Mouse (Mus musculus): Measurements from ENCODE around the gene Sost. TPM values are rescaled to one million over a fixed set of nuclear protein-coding genes. Genes with fewer than 3 reads are reported as not detected.

The Sost gene
- polyA plus RNA-seq, 1 experiment = 0.25 TPM

DNA sequence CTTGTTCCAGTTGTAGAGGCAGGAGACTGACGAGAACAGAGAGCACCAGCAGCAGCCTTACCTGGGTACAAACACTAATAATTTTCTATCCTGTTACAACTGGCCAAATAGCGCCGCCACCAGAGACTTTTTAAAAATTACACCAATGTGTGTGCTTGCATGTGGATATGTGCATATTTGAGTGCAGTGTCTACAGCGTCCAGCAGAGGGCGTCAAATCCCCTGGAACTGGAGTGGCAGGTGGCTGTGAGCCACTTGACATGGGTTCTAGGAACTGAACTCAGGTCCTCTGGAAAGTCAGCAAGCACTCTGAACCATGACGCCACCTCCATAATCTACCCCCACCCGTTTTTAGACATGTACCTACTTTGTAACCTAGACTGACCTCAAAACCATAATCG lies 37.4 kb upstream of the Sost start:
- Histone ChIP-seq H3K79me2 (ENCODE audit: control insufficient read depth, insufficient read depth) (no peaks in the 10 kb centered on the region), H3K27me3 (ENCODE audit: control insufficient read depth, insufficient read depth, insufficient read length) (peaks cover 13% of the 10 kb centered on the region), H3K4me2 (ENCODE audit: low read depth) (no peak overlapping the region), H3ac (ENCODE audit: control insufficient read depth, insufficient read length) (no peak overlapping the region), H3K36me3 (ENCODE audit: control insufficient read depth, insufficient read depth) (no peaks in the 10 kb centered on the region), H3K4me3 (no peak overlapping the region)
- TF ChIP-seq POLR2A (IDR thresholded peaks at IDR 0.05; ENCODE audit: insufficient read length, low read depth) (no peak), TCF12 (IDR thresholded peaks at IDR 0.05; ENCODE audit: insufficient read depth, poor library complexity, severe bottlenecking) (no peak), POLR2AphosphoS2 (IDR thresholded peaks at IDR 0.05; ENCODE audit: insufficient read length, low read depth) (no peak), SRF (IDR thresholded peaks at IDR 0.05; ENCODE audit: control insufficient read depth, insufficient read length, low read depth) (no peak), USF1 (IDR thresholded peaks at IDR 0.05; ENCODE audit: low read depth) (no peak), TCF3 (IDR thresholded peaks at IDR 0.05; ENCODE audit: insufficient read length, low read depth) (no peak), CEBPB (IDR thresholded peaks at IDR 0.05; ENCODE audit: insufficient read depth, poor library complexity, severe bottlenecking) (no peak), REST (IDR thresholded peaks at IDR 0.05; ENCODE audit: insufficient read depth, insufficient read length) (no peak), E2F4 (IDR thresholded peaks at IDR 0.05; ENCODE audit: insufficient read depth) (no peak), MAX (IDR thresholded peaks at IDR 0.05; ENCODE audit: low read depth) (no peak), MYOD1 (IDR thresholded peaks at IDR 0.05; ENCODE audit: control insufficient read depth in 1 of 3, insufficient read length in 2 of 3, low read depth in 2 of 3) (no peak), MYOG (IDR thresholded peaks at IDR 0.05; ENCODE audit: control insufficient read depth in 1 of 3, insufficient read depth in 1 of 3, insufficient read length in 2 of 3, low read depth in 2 of 3) (no peak)

DNA sequence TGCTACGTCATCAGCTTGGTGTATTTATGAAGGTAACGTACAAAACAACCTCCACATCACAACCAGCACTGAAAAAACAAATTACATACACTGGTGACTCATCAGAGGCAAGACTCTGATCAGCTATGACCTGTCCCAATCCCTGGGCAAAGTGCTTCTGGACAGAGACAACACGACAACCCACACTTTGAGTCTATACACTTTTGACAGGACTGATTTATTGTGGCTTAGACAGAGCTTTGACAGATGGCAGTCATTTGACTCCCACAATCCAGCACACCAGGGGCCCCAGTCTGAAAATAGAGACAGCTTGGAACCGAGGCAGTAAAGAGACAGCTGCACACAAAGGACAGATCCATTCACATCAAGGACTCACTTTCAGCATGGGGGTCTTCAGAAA lies 32.7 kb upstream of the Sost start:
- H3ac ChIP-seq (ENCODE audit: control insufficient read depth, insufficient read length) = no peak overlapping the region
- H3K36me3 ChIP-seq (ENCODE audit: control insufficient read depth, insufficient read depth) = no peaks in the 10 kb centered on the region
- H3K79me2 ChIP-seq (ENCODE audit: control insufficient read depth, insufficient read depth) = no peaks in the 10 kb centered on the region
- TF ChIP-seq POLR2A (IDR thresholded peaks at IDR 0.05; ENCODE audit: insufficient read length, low read depth) (no peak), MAX (IDR thresholded peaks at IDR 0.05; ENCODE audit: low read depth) (no peak), POLR2AphosphoS2 (IDR thresholded peaks at IDR 0.05; ENCODE audit: insufficient read length, low read depth) (no peak), TCF3 (IDR thresholded peaks at IDR 0.05; ENCODE audit: insufficient read length, low read depth) (no peak)
- H3K4me2 ChIP-seq (ENCODE audit: low read depth) = no peak overlapping the region
- peaks cover 11% of the 10 kb centered on the region for H3K27me3 ChIP-seq (ENCODE audit: control insufficient read depth, insufficient read depth, insufficient read length)
- H3K4me3 ChIP-seq = no peak overlapping the region

GRCm38 (mm10) chr11:101998258-101998657 lies 31.4 kb upstream of the Sost start:
- Histone ChIP-seq H3K4me2 (ENCODE audit: low read depth) (no peak overlapping the region), H3K27me3 (ENCODE audit: control insufficient read depth, insufficient read depth, insufficient read length) (peaks cover 18% of the 10 kb centered on the region), H3K36me3 (ENCODE audit: control insufficient read depth, insufficient read depth) (no peaks in the 10 kb centered on the region), H3K79me2 (ENCODE audit: control insufficient read depth, insufficient read depth) (no peaks in the 10 kb centered on the region), H3ac (ENCODE audit: control insufficient read depth, insufficient read length) (no peak overlapping the region), H3K4me3 (no peak overlapping the region)
- TF ChIP-seq MYOG (IDR thresholded peaks at IDR 0.05; ENCODE audit: control insufficient read depth in 1 of 3, insufficient read depth in 1 of 3, insufficient read length in 2 of 3, low read depth in 2 of 3) (no peak), POLR2AphosphoS2 (IDR thresholded peaks at IDR 0.05; ENCODE audit: insufficient read length, low read depth) (no peak), REST (IDR thresholded peaks at IDR 0.05; ENCODE audit: insufficient read depth, insufficient read length) (no peak)

GRCm38 (mm10) chr11:101995938-101996337 lies 29.1 kb upstream of the Sost start:
- Histone ChIP-seq H3K79me2 (ENCODE audit: control insufficient read depth, insufficient read depth) (no peaks in the 10 kb centered on the region), H3K4me3 (no peak overlapping the region), H3K4me2 (ENCODE audit: low read depth) (no peak overlapping the region), H3ac (ENCODE audit: control insufficient read depth, insufficient read length) (no peak overlapping the region), H3K27me3 (ENCODE audit: control insufficient read depth, insufficient read depth, insufficient read length) (peaks cover 29% of the 10 kb centered on the region), H3K36me3 (ENCODE audit: control insufficient read depth, insufficient read depth) (no peaks in the 10 kb centered on the region)
- TF ChIP-seq CEBPB (IDR thresholded peaks at IDR 0.05; ENCODE audit: insufficient read depth, poor library complexity, severe bottlenecking) (no peak), MYOD1 (IDR thresholded peaks at IDR 0.05; ENCODE audit: control insufficient read depth in 1 of 3, insufficient read length in 2 of 3, low read depth in 2 of 3) (no peak), MAX (IDR thresholded peaks at IDR 0.05; ENCODE audit: low read depth) (no peak)

- no peak overlapping the region for H3K4me2 ChIP-seq (ENCODE audit: low read depth)
- H3ac ChIP-seq (ENCODE audit: control insufficient read depth, insufficient read length) = no peak overlapping the region
- H3K4me3 ChIP-seq = no peak overlapping the region
- H3K36me3 ChIP-seq (ENCODE audit: control insufficient read depth, insufficient read depth) = no peaks in the 10 kb centered on the region
- H3K27me3 ChIP-seq (ENCODE audit: control insufficient read depth, insufficient read depth, insufficient read length) = peaks cover 38% of the 10 kb centered on the region
- H3K79me2 ChIP-seq (ENCODE audit: control insufficient read depth, insufficient read depth) = no peaks in the 10 kb centered on the region
- TF ChIP-seq MYOD1 (IDR thresholded peaks at IDR 0.05; ENCODE audit: control insufficient read depth in 1 of 3, insufficient read length in 2 of 3, low read depth in 2 of 3) (no peak), MAX (IDR thresholded peaks at IDR 0.05; ENCODE audit: low read depth) (no peak), SRF (IDR thresholded peaks at IDR 0.05; ENCODE audit: control insufficient read depth, insufficient read length, low read depth) (no peak), E2F4 (IDR thresholded peaks at IDR 0.05; ENCODE audit: insufficient read depth) (no peak), POLR2AphosphoS2 (IDR thresholded peaks at IDR 0.05; ENCODE audit: insufficient read length, low read depth) (no peak), REST (IDR thresholded peaks at IDR 0.05; ENCODE audit: insufficient read depth, insufficient read length) (no peak), TCF3 (IDR thresholded peaks at IDR 0.05; ENCODE audit: insufficient read length, low read depth) (no peak), USF1 (IDR thresholded peaks at IDR 0.05; ENCODE audit: low read depth) (no peak), TCF12 (IDR thresholded peaks at IDR 0.05; ENCODE audit: insufficient read depth, poor library complexity, severe bottlenecking) (no peak), CEBPB (IDR thresholded peaks at IDR 0.05; ENCODE audit: insufficient read depth, poor library complexity, severe bottlenecking) (no peak), MYOG (IDR thresholded peaks at IDR 0.05; ENCODE audit: control insufficient read depth in 1 of 3, insufficient read depth in 1 of 3, insufficient read length in 2 of 3, low read depth in 2 of 3) (no peak), POLR2A (IDR thresholded peaks at IDR 0.05; ENCODE audit: insufficient read length, low read depth) (no peak)
These were observed 27.3 kb upstream of the Sost start for GRCm38 (mm10) chr11:101994100-101994499.
